Mouse (Mus musculus): ENCODE data around the gene Skap2. TPM values are rescaled to one million over a fixed set of nuclear protein-coding genes. Genes with fewer than 3 reads are reported as not detected.

The Skap2 gene
- polyA plus RNA-seq, 1 experiment from 2014 or later = 15.3 TPM

DNA sequence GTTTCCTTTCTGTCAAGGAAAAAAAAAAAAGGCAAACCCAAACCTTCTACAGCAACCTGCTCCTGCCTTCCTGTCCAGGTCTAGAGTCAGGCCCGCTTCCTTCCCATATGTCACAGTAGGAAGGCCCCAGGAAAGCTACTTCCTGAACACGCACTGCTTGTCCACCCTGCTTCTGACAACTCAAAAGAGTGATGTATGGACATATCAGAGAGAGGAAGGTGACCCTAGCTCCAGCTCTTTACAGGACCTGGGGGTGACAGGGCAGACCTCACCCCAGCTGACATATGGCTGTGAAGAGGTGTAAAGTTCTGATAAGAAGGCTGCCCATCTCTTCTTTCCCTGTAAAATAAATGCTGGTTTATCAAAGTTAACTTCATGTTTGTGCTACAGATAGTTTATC lies 133.8 kb downstream of the Skap2 start:
- Histone ChIP-seq H3K9me3 (ENCODE audit: control insufficient read depth, low read length) (no peaks in the 10 kb centered on the region), H3K4me1 (ENCODE audit: control insufficient read depth, insufficient read depth, low read length) (peaks cover 16% of the 10 kb centered on the region), H3K9ac (ENCODE audit: low read length) (no peak overlapping the region), H3K27me3 (ENCODE audit: control insufficient read depth, insufficient read depth, low read length) (0 out of 2 replicates have a peak, but pooled peaks cover 3% of the 10 kb centered on the region), H3K4me2 (ENCODE audit: low read depth, severe bottlenecking) (no peak overlapping the region), H3K27ac (replicated peaks; ENCODE audit: low read depth, low read length) (no peak overlapping the region), H3K4me3 (ENCODE audit: low read depth, low read length) (no peak overlapping the region), H3K36me3 (ENCODE audit: control insufficient read depth, insufficient read depth, low read length) (no peaks in the 10 kb centered on the region)
- DNase-seq (ENCODE audit: low spot score) (no peak), ATAC-seq (ENCODE audit: insufficient number of reproducible peaks, low FRiP score, low TSS enrichment, low read depth) (no peak)
- 77% methylated on average over 2 of the region's 2 CpGs for WGBS

DNA sequence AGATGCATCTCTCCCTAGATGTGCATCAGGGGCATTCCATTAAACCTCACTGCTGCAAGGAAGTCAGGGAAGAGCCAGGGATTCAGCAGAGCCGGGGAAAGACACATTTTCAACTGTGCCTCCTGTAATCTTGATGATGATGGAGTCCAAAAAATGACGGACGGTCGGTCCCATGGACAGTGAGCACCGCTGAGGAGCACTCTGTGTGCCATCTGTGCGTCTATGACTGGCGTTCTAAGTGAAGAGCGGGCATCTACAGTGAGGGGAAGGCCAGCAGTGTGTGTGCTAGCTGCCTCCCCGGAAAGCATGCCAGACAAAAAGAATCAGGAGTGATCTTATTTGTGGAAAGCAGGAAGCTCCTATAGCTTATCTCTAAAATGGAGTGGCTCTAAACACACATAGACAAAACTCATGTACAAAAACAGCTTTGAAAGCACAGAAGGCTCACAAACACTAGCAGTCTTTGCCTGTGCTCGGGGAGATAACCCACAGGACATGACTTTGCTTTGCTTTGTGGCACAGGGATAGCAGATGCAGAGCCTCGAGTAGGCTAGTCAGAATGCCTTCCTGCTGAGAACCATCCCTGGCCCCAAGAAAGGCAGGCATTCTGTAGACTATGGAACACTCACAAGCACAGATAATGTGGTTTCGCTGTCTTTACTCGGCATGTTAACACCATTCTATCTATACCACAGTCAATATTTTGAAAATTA lies 135.4 kb downstream of the Skap2 start:
- H3K9me3 ChIP-seq (ENCODE audit: control insufficient read depth, low read length) = no peaks in the 10 kb centered on the region

DNA sequence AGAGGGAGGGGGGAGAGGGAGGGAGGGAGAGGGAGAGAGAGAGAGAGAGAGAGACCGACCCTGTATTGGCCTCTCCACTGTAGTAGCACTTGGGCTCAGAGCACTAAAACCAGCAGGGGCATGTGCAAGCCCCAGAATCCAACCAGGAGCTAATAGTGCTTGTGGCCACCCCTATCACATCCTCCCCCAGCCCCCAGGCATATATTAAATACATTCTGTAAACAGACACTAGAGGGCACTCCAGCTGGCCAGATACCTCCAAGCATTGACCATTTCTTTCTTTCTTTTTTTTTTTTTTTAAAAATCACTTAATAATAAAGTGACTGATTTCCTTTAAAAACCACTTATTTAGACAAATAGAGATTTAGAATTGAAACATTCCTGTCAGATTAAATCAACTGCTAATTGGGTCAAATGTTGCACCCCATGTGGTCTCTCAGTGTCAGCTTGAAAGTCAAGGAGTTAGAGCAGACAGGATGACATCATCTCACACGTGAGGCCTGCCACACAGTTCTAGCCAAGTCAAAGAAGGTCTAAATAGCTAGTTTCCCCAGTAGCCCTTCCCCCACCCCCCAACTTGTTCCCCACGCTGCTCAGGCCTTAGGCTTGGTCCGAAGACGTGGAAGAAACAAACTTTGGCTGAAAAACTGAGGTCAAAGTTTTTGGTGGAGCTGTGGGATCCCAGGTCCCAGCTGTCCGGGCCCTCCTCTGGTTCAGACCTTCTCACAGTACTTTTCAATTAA lies 136.3 kb downstream of the Skap2 start:
- H3K9ac ChIP-seq (ENCODE audit: low read length) = no peak overlapping the region
- H3K9me3 ChIP-seq (ENCODE audit: control insufficient read depth, low read length) = no peaks in the 10 kb centered on the region
- 28% methylated on average over 6 of the region's 6 CpGs for WGBS
- peak; percentile 63 for DNase-seq (ENCODE audit: low spot score)
- no peak overlapping the region for H3K4me3 ChIP-seq (ENCODE audit: low read depth, low read length)
- peaks cover 10% of the 10 kb centered on the region for H3K4me1 ChIP-seq (ENCODE audit: control insufficient read depth, insufficient read depth, low read length)
- H3K36me3 ChIP-seq (ENCODE audit: control insufficient read depth, insufficient read depth, low read length) = no peaks in the 10 kb centered on the region
- H3K27ac ChIP-seq (replicated peaks; ENCODE audit: low read depth, low read length) = no peak overlapping the region
- 0 out of 2 replicates have a peak, but pooled peaks have one; percentile 54 for ATAC-seq (ENCODE audit: insufficient number of reproducible peaks, low FRiP score, low TSS enrichment, low read depth)
- no peak overlapping the region for H3K4me2 ChIP-seq (ENCODE audit: low read depth, severe bottlenecking)
- H3K27me3 ChIP-seq (ENCODE audit: control insufficient read depth, insufficient read depth, low read length) = 0 out of 2 replicates have a peak, but pooled peaks cover 3% of the 10 kb centered on the region

More for the DNA sequence above, 135.4 kb downstream of the Skap2 start:
- no peak overlapping the region for H3K9ac ChIP-seq (ENCODE audit: low read length)
- peaks cover 16% of the 10 kb centered on the region for H3K4me1 ChIP-seq (ENCODE audit: control insufficient read depth, insufficient read depth, low read length)
- no peak overlapping the region for H3K27ac ChIP-seq (replicated peaks; ENCODE audit: low read depth, low read length)
- H3K4me2 ChIP-seq (ENCODE audit: low read depth, severe bottlenecking) = no peak overlapping the region
- ATAC-seq (ENCODE audit: insufficient number of reproducible peaks, low FRiP score, low TSS enrichment, low read depth) (no peak), DNase-seq (ENCODE audit: low spot score) (no peak)
- no peaks in the 10 kb centered on the region for H3K36me3 ChIP-seq (ENCODE audit: control insufficient read depth, insufficient read depth, low read length)
- H3K27me3 ChIP-seq (ENCODE audit: control insufficient read depth, insufficient read depth, low read length) = 0 out of 2 replicates have a peak, but pooled peaks cover 3% of the 10 kb centered on the region
- H3K4me3 ChIP-seq (ENCODE audit: low read depth, low read length) = no peak overlapping the region
- 81% methylated on average over 13 of the region's 13 CpGs for WGBS

DNA sequence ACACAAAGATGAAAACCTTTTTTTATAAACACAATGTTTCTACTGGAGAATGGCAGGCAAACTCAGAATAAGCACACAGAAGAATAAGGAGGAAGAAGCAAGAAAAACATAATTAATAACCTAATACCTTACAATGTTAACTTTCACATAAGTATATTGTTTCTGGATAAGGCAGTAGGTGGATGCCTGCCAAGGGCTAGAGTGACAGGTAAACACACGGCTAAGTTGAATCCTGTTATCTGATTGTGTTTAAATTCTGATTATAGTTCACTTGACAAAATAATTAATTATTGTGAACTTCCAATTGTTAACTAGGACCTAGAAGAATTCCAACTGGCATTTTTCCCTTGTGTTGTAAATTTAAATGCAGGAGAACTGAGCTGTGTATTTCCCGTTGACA lies 138.3 kb downstream of the Skap2 start:
- 65% methylated on average over 2 of the region's 2 CpGs for WGBS
- H3K9me3 ChIP-seq (ENCODE audit: control insufficient read depth, low read length) = no peaks in the 10 kb centered on the region
- H3K27me3 ChIP-seq (ENCODE audit: control insufficient read depth, insufficient read depth, low read length) = 0 out of 2 replicates have a peak, but pooled peaks cover 3% of the 10 kb centered on the region
- no peak overlapping the region for H3K4me3 ChIP-seq (ENCODE audit: low read depth, low read length)
- H3K4me2 ChIP-seq (ENCODE audit: low read depth, severe bottlenecking) = no peak overlapping the region
- H3K9ac ChIP-seq (ENCODE audit: low read length) = no peak overlapping the region
- H3K36me3 ChIP-seq (ENCODE audit: control insufficient read depth, insufficient read depth, low read length) = no peaks in the 10 kb centered on the region
- no peak overlapping the region for H3K27ac ChIP-seq (replicated peaks; ENCODE audit: low read depth, low read length)
- ATAC-seq (ENCODE audit: insufficient number of reproducible peaks, low FRiP score, low TSS enrichment, low read depth) = no peak
- DNase-seq (ENCODE audit: low spot score) = no peak
- H3K4me1 ChIP-seq (ENCODE audit: control insufficient read depth, insufficient read depth, low read length) = 0 out of 2 replicates have a peak, but pooled peaks cover 6% of the 10 kb centered on the region

DNA sequence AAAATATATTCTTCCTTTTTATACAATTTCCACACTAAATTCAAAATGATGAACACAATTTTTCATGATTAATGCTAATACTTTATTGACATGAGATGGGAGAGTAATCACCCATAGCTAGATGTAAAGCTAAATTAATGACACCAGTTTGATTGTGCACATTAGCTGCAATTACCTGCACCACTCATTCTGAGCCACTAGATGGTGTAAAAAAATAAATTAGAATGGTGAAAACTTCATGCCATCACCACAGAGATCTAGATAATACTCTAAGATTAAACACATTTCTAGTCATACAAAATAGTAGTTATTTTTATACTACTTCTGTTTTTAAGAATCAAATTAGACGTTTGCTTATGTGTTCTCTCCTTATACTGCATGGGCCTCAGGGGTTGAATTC lies 141.2 kb downstream of the Skap2 start:
- Histone ChIP-seq H3K27ac (replicated peaks; ENCODE audit: low read depth, low read length) (no peak overlapping the region), H3K9ac (ENCODE audit: low read length) (no peak overlapping the region)
- 16% methylated on average over 1 of the region's 1 CpGs for WGBS

DNA sequence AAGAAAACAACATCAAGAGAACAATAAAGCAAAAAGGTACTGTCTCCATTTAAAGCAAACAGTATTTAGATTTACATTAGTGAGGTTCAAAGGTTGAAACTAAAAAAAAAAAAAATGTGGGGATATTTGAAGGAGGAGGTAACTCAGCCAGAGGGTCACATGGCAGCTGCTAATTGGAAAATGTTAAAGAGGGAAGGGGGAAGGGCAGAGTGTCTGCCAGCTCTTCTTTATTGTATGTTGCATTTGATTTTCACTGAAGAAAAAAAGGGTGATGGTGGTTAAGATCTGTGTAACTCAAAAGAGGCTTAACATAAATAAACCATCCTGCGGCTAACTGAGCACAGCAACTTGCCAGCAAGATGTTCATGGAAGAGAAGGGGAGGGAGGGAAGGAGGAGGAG lies 142.1 kb downstream of the Skap2 start:
- H3K9ac ChIP-seq (ENCODE audit: low read length) = no peak overlapping the region
- no peak for ATAC-seq (ENCODE audit: insufficient number of reproducible peaks, low FRiP score, low TSS enrichment, low read depth)
- no peak overlapping the region for H3K27ac ChIP-seq (replicated peaks; ENCODE audit: low read depth, low read length)
- no peaks in the 10 kb centered on the region for H3K4me1 ChIP-seq (ENCODE audit: control insufficient read depth, insufficient read depth, low read length)
- DNase-seq (ENCODE audit: low spot score) = no peak
- H3K36me3 ChIP-seq (ENCODE audit: control insufficient read depth, insufficient read depth, low read length) = no peaks in the 10 kb centered on the region
- no peak overlapping the region for H3K4me2 ChIP-seq (ENCODE audit: low read depth, severe bottlenecking)
- no peaks in the 10 kb centered on the region for H3K9me3 ChIP-seq (ENCODE audit: control insufficient read depth, low read length)
- 41% methylated on average over 1 of the region's 1 CpGs for WGBS
- H3K4me3 ChIP-seq (ENCODE audit: low read depth, low read length) = no peak overlapping the region
- no peaks in the 10 kb centered on the region for H3K27me3 ChIP-seq (ENCODE audit: control insufficient read depth, insufficient read depth, low read length)

More for the DNA sequence above, 141.2 kb downstream of the Skap2 start:
- no peak overlapping the region for H3K4me2 ChIP-seq (ENCODE audit: low read depth, severe bottlenecking)
- H3K27me3 ChIP-seq (ENCODE audit: control insufficient read depth, insufficient read depth, low read length) = no peaks in the 10 kb centered on the region
- ATAC-seq (ENCODE audit: insufficient number of reproducible peaks, low FRiP score, low TSS enrichment, low read depth) (no peak), DNase-seq (ENCODE audit: low spot score) (no peak)
- no peak overlapping the region for H3K4me3 ChIP-seq (ENCODE audit: low read depth, low read length)
- no peaks in the 10 kb centered on the region for H3K36me3 ChIP-seq (ENCODE audit: control insufficient read depth, insufficient read depth, low read length)
- H3K4me1 ChIP-seq (ENCODE audit: control insufficient read depth, insufficient read depth, low read length) = 0 out of 2 replicates have a peak, but pooled peaks cover under 1% of the 10 kb centered on the region
- H3K9me3 ChIP-seq (ENCODE audit: control insufficient read depth, low read length) = no peaks in the 10 kb centered on the region

DNA sequence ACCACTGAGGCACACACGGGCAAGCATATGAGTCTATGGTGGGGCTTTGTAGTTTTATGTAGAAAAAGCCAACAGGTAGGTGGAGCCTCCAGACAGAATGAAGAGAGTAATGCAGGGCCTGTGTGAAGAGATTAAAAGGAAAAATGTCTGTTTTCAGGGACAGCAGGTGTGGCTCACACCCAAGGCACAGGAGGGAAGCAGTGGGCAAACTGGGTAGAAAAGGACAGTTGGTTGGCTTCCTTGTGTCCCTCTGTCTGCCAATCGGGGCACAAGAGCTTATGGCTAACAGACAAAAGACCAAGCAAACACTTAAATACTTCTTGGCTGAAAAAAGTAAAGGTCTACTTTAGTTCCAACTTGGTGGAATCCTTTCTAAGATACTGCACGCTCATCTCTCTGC lies 145.8 kb downstream of the Skap2 start:
- H3K4me1 ChIP-seq (ENCODE audit: control insufficient read depth, insufficient read depth, low read length) = no peaks in the 10 kb centered on the region
- no peak for ATAC-seq (ENCODE audit: insufficient number of reproducible peaks, low FRiP score, low TSS enrichment, low read depth)
- no peak overlapping the region for H3K4me2 ChIP-seq (ENCODE audit: low read depth, severe bottlenecking)
- DNase-seq (ENCODE audit: low spot score) = no peak
- H3K9me3 ChIP-seq (ENCODE audit: control insufficient read depth, low read length) = no peaks in the 10 kb centered on the region
- no peak overlapping the region for H3K9ac ChIP-seq (ENCODE audit: low read length)
- WGBS = 78% methylated on average over 3 of the region's 3 CpGs
- H3K27ac ChIP-seq (replicated peaks; ENCODE audit: low read depth, low read length) = no peak overlapping the region
- H3K27me3 ChIP-seq (ENCODE audit: control insufficient read depth, insufficient read depth, low read length) = no peaks in the 10 kb centered on the region
- H3K4me3 ChIP-seq (ENCODE audit: low read depth, low read length) = no peak overlapping the region
- no peaks in the 10 kb centered on the region for H3K36me3 ChIP-seq (ENCODE audit: control insufficient read depth, insufficient read depth, low read length)

DNA sequence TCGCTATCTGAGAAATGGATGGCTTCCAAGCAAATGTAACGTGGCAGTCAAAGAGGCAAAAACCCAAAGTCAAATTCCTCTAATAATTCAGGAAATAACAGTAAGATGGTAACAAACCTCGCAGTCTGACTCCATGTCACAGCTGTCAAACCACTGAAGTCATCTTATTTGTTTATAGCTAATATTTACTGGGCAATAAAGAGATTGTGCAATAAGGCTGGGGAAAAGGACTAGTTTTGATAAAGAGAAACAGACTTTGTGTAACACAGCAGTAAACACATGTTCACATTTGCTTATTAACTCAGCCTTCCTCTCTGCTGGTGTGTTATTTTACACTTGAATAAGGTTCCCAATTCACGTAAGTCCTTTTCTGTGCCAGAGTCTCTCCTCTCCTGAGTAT lies 148.8 kb downstream of the Skap2 start:
- Histone ChIP-seq H3K9me3 (ENCODE audit: control insufficient read depth, low read length) (no peaks in the 10 kb centered on the region), H3K4me3 (ENCODE audit: low read depth, low read length) (no peak overlapping the region), H3K9ac (ENCODE audit: low read length) (no peak overlapping the region), H3K27me3 (ENCODE audit: control insufficient read depth, insufficient read depth, low read length) (no peaks in the 10 kb centered on the region), H3K4me2 (ENCODE audit: low read depth, severe bottlenecking) (no peak overlapping the region), H3K4me1 (ENCODE audit: control insufficient read depth, insufficient read depth, low read length) (peaks cover 2% of the 10 kb centered on the region; the same call in 1 of the 2 replicates), H3K36me3 (ENCODE audit: control insufficient read depth, insufficient read depth, low read length) (no peaks in the 10 kb centered on the region), H3K27ac (replicated peaks; ENCODE audit: low read depth, low read length) (no peak overlapping the region)
- ATAC-seq (ENCODE audit: insufficient number of reproducible peaks, low FRiP score, low TSS enrichment, low read depth) (no peak), DNase-seq (ENCODE audit: low spot score) (no peak)
- 74% methylated on average over 4 of the region's 4 CpGs for WGBS
